Mouse (Mus musculus) midbrain, embryonic 15.5 days (tissue): ENCODE results near the gene Tmem135. TPM values are rescaled to one million over a fixed set of nuclear protein-coding genes. Genes with fewer than 3 reads are reported as not detected.

ENCODE experiments used
- ATAC-seq: fragments of 200-750 bp; cut with Nextera tagmentation; replicated peaks from 2 replicates; pipeline ENCODE4 v1.8.0; 2017; ENCODE audit warnings: moderate TSS enrichment
- H3K27ac ChIP-seq: fragments of 300-500 bp; sonication (generic); 2 replicates; pipeline ENCODE4 v1.5.1; 2015; ENCODE audit warnings: mild to moderate bottlenecking, inconsistent platforms
- H3K27me3 ChIP-seq: fragments of 300-500 bp; sonication (generic); replicated peaks from 2 replicates; pipeline ENCODE4 v1.6.1; 2015; ENCODE audit warnings: inconsistent platforms
- H3K36me3 ChIP-seq: fragments of 300-500 bp; sonication (generic); replicated peaks from 2 replicates; pipeline ENCODE4 v1.6.1; 2015; ENCODE audit warnings: inconsistent platforms
- H3K4me1 ChIP-seq: fragments of 300-500 bp; sonication (generic); 2 replicates; pipeline ENCODE4 v1.6.1; 2015; ENCODE audit warnings: inconsistent platforms
- H3K4me2 ChIP-seq: fragments of 300-500 bp; sonication (generic); 2 replicates; pipeline ENCODE4 v1.6.1; 2015; ENCODE audit warnings: inconsistent platforms, mild to moderate bottlenecking, moderate library complexity
- H3K4me3 ChIP-seq: fragments of 300-500 bp; sonication (generic); 2 replicates; pipeline ENCODE4 v1.5.1; 2015; ENCODE audit warnings: mild to moderate bottlenecking, inconsistent platforms
- H3K9ac ChIP-seq: fragments of 300-500 bp; sonication (generic); 2 replicates; pipeline ENCODE4 v1.6.1; 2015; ENCODE audit warnings: mild to moderate bottlenecking, inconsistent platforms
- H3K9me3 ChIP-seq: fragments of 300-500 bp; sonication (generic); 2 replicates; pipeline ENCODE4 v1.6.1; 2016; ENCODE audit warnings: inconsistent platforms
- WGBS: fragments of 180-500 bp; shearing (Covaris S2); methylation state at CpG from one replicate; pipeline ENCODE4 v1.1.7; 2015; ENCODE audit warnings: mixed read lengths; 5-methylcytosine and 5-hydroxymethylcytosine counted together
- polyA plus RNA-seq: library from polyadenylated mRNA; unstranded; fragments of >200 nt; fragmentation: Nextera tagmentation; extraction: Ambion mirVana; gene quantifications from 2 replicates; pipeline ENCODE4 v1.2.1, GENCODE M21; 2015

The Tmem135 gene
- polyA plus RNA-seq, 1 experiment from 2014 or later: 32.8 TPM

GRCm38 (mm10) chr7:89251880-89252453 is 152.1 kb downstream of the Tmem135 start:
- no peak overlapping the region for H3K27ac ChIP-seq
- no peak for ATAC-seq
- no peaks in the 10 kb centered on the region for H3K9me3 ChIP-seq
- H3K4me1 ChIP-seq: no peaks in the 10 kb centered on the region
- H3K4me2 ChIP-seq: no peak overlapping the region
- WGBS: 90% methylated on average over 4 of the region's 4 CpGs
- H3K36me3 ChIP-seq: no peaks in the 10 kb centered on the region
- no peak overlapping the region for H3K4me3 ChIP-seq
- no peak overlapping the region for H3K9ac ChIP-seq
- no peaks in the 10 kb centered on the region for H3K27me3 ChIP-seq

- Histone ChIP-seq H3K4me3 (no peak overlapping the region), H3K27ac (no peak overlapping the region)
Measured at GRCm38 (mm10) chr7:89248135-89248850, 155.7 kb downstream of the Tmem135 start.

GRCm38 (mm10) chr7:89247012-89247710 is 156.9 kb downstream of the Tmem135 start:
- 100% methylated on average over 2 of the region's 2 CpGs for WGBS
- no peak overlapping the region for H3K27ac ChIP-seq

More at GRCm38 (mm10) chr7:89248135-89248850, 155.7 kb downstream of the Tmem135 start:
- Histone ChIP-seq H3K27me3 (no peaks in the 10 kb centered on the region), H3K4me2 (no peak overlapping the region), H3K4me1 (no peaks in the 10 kb centered on the region), H3K9ac (no peak overlapping the region), H3K36me3 (no peaks in the 10 kb centered on the region), H3K9me3 (no peaks in the 10 kb centered on the region)
- no peak for ATAC-seq
- WGBS: 74% methylated on average over 7 of the region's 7 CpGs

GRCm38 (mm10) chr7:89242565-89242964 is 161.5 kb downstream of the Tmem135 start:
- Histone ChIP-seq H3K4me2 (no peak overlapping the region), H3K4me1 (no peaks in the 10 kb centered on the region)

More at GRCm38 (mm10) chr7:89247012-89247710, 156.9 kb downstream of the Tmem135 start:
- Histone ChIP-seq H3K4me2 (no peak overlapping the region), H3K4me3 (no peak overlapping the region), H3K36me3 (no peaks in the 10 kb centered on the region), H3K9me3 (no peaks in the 10 kb centered on the region), H3K9ac (no peak overlapping the region), H3K4me1 (no peaks in the 10 kb centered on the region), H3K27me3 (no peaks in the 10 kb centered on the region)
- no peak for ATAC-seq

GRCm38 (mm10) chr7:89242143-89242542 is 161.9 kb downstream of the Tmem135 start:
- Histone ChIP-seq H3K27ac (no peak overlapping the region), H3K36me3 (no peaks in the 10 kb centered on the region), H3K4me3 (no peak overlapping the region), H3K9me3 (no peaks in the 10 kb centered on the region), H3K4me2 (no peak overlapping the region), H3K27me3 (no peaks in the 10 kb centered on the region), H3K9ac (no peak overlapping the region), H3K4me1 (no peaks in the 10 kb centered on the region)
- no peak for ATAC-seq
- WGBS: 94% methylated on average over 2 of the region's 2 CpGs

More at GRCm38 (mm10) chr7:89242565-89242964, 161.5 kb downstream of the Tmem135 start:
- Histone ChIP-seq H3K9me3 (no peaks in the 10 kb centered on the region), H3K9ac (no peak overlapping the region), H3K27me3 (no peaks in the 10 kb centered on the region), H3K4me3 (no peak overlapping the region), H3K27ac (no peak overlapping the region), H3K36me3 (no peaks in the 10 kb centered on the region)
- no peak for ATAC-seq
- 90% methylated on average over 4 of the region's 4 CpGs for WGBS

GRCm38 (mm10) chr7:89239592-89239991 is 164.4 kb downstream of the Tmem135 start:
- Histone ChIP-seq H3K4me3 (no peak overlapping the region), H3K9ac (no peak overlapping the region), H3K4me1 (no peaks in the 10 kb centered on the region), H3K27ac (no peak overlapping the region), H3K9me3 (no peaks in the 10 kb centered on the region), H3K36me3 (no peaks in the 10 kb centered on the region), H3K27me3 (no peaks in the 10 kb centered on the region), H3K4me2 (no peak overlapping the region)
- ATAC-seq: no peak
- 90% methylated on average over 4 of the region's 4 CpGs for WGBS

GRCm38 (mm10) chr7:89236592-89236991 is 167.4 kb downstream of the Tmem135 start:
- no peak overlapping the region for H3K4me2 ChIP-seq
- no peaks in the 10 kb centered on the region for H3K27me3 ChIP-seq
- H3K9ac ChIP-seq: no peak overlapping the region
- no peak overlapping the region for H3K27ac ChIP-seq
- H3K9me3 ChIP-seq: no peaks in the 10 kb centered on the region
- no peak overlapping the region for H3K4me3 ChIP-seq
- ATAC-seq: no peak
- H3K4me1 ChIP-seq: no peaks in the 10 kb centered on the region
- 84% methylated on average over 2 of the region's 2 CpGs for WGBS
- no peaks in the 10 kb centered on the region for H3K36me3 ChIP-seq

GRCm38 (mm10) chr7:89235974-89236507 is 168.0 kb downstream of the Tmem135 start:
- H3K4me3 ChIP-seq: no peak overlapping the region
- WGBS: 79% methylated on average over 4 of the region's 4 CpGs
- no peaks in the 10 kb centered on the region for H3K36me3 ChIP-seq
- no peaks in the 10 kb centered on the region for H3K27me3 ChIP-seq
- no peaks in the 10 kb centered on the region for H3K9me3 ChIP-seq
- no peak for ATAC-seq
- no peak overlapping the region for H3K27ac ChIP-seq
- no peak overlapping the region for H3K9ac ChIP-seq
- H3K4me1 ChIP-seq: no peaks in the 10 kb centered on the region
- no peak overlapping the region for H3K4me2 ChIP-seq

GRCm38 (mm10) chr7:89232499-89233145 is 171.4 kb downstream of the Tmem135 start:
- H3K36me3 ChIP-seq: no peaks in the 10 kb centered on the region
- H3K9me3 ChIP-seq: no peaks in the 10 kb centered on the region
- ATAC-seq: no peak
- no peak overlapping the region for H3K27ac ChIP-seq
- H3K4me2 ChIP-seq: no peak overlapping the region
- H3K4me1 ChIP-seq: no peaks in the 10 kb centered on the region
- H3K4me3 ChIP-seq: no peak overlapping the region
- 98% methylated on average over 3 of the region's 3 CpGs for WGBS
- H3K9ac ChIP-seq: no peak overlapping the region
- no peaks in the 10 kb centered on the region for H3K27me3 ChIP-seq

- 82% methylated on average over 3 of the region's 3 CpGs for WGBS
- Histone ChIP-seq H3K9ac (no peak overlapping the region), H3K27me3 (no peaks in the 10 kb centered on the region), H3K4me3 (no peak overlapping the region), H3K9me3 (no peaks in the 10 kb centered on the region), H3K27ac (no peak overlapping the region), H3K4me1 (no peaks in the 10 kb centered on the region), H3K36me3 (no peaks in the 10 kb centered on the region), H3K4me2 (no peak overlapping the region)
- no peak for ATAC-seq
Measured at GRCm38 (mm10) chr7:89231200-89231790, 172.7 kb downstream of the Tmem135 start.

- H3K9ac ChIP-seq: no peak overlapping the region
- no peaks in the 10 kb centered on the region for H3K27me3 ChIP-seq
- no peaks in the 10 kb centered on the region for H3K9me3 ChIP-seq
- H3K36me3 ChIP-seq: no peaks in the 10 kb centered on the region
- no peak for ATAC-seq
- no peak overlapping the region for H3K4me2 ChIP-seq
- WGBS: 79% methylated on average over 1 of the region's 1 CpGs
- no peaks in the 10 kb centered on the region for H3K4me1 ChIP-seq
- H3K27ac ChIP-seq: no peak overlapping the region
- no peak overlapping the region for H3K4me3 ChIP-seq
Measured at GRCm38 (mm10) chr7:89222609-89223008, 181.4 kb downstream of the Tmem135 start.

GRCm38 (mm10) chr7:89216628-89217027 is 187.4 kb downstream of the Tmem135 start:
- no peak for ATAC-seq
- Histone ChIP-seq H3K9me3 (no peaks in the 10 kb centered on the region), H3K36me3 (no peaks in the 10 kb centered on the region), H3K27me3 (no peaks in the 10 kb centered on the region), H3K4me2 (no peak overlapping the region), H3K27ac (no peak overlapping the region), H3K4me1 (0 out of 2 replicates have a peak, but pooled peaks cover 5% of the 10 kb centered on the region), H3K4me3 (no peak overlapping the region), H3K9ac (no peak overlapping the region)
- 56% methylated on average over 1 of the region's 1 CpGs for WGBS
